In the genomic region with DNA sequence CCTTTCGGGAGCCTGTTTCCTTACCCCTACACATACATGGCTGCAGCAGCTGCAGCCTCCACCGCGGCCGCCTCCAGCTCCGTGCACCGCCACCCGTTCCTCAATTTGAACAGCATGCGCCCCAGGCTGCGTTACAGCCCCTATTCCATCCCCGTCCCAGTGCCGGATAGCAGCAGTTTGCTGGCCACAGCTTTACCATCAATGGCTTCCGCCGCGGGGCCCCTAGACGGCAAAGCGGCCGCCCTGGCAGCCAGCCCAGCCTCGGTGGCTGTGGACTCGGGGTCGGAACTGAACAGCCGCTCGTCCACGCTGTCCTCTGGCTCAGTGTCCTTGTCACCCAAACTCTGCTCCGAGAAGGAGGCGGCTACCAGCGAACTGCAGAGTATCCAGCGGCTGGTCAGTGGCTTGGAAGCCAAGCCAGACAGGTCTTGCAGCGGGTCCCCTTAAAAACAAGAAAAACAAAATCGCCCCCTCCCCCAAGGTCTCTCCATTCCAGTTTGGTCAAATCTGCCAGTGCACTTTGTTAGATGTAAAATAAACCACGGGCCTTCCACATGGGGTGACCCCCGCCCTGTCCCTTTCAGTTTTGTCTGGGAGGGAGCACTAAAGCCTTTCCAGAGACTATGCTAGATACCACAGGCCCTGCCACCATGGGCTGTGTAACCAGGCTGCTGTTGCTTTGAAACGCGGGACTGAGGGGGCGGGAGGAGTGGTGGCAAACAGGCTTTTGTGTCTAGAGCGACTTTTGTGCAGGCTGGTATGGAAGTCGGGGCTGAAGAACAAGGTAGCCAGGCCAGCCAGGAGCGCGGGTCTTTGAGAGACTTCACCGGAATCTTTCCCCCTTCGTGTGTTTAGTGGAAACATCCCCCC, we compare ENCODE assay signal across 8 mouse cellular contexts. TPM values are rescaled to one million over a fixed set of nuclear protein-coding genes. Genes with fewer than 3 reads are reported as not detected.
DNase-seq lines count a peak whose midpoint lies in the region; ATAC-seq and TF ChIP-seq lines count a peak whose summit lies in the region.
"Had no signal": no experiment of that assay in that cellular context is flagged by ENCODE, and none has a peak within 500 bp of the region (broad histone marks: within the 10 kb centered on the region; RNA-seq: fewer than 3 reads in every experiment).

No protein-coding gene starts in this region.

- H3K9me3 ChIP-seq in stomach, embryonic 14.5 days (ENCODE audit: control insufficient read depth, low read depth, low read length), result no peaks in the 10 kb centered on the region
- no peaks in the 10 kb centered on the region for H3K9me3 ChIP-seq in stomach, postnatal 0 days (ENCODE audit: control insufficient read depth, low read length)
- H3K9me3 ChIP-seq in embryonic facial prominence, embryonic 11.5 days (replicated peaks; ENCODE audit: control insufficient read depth, low read length), result no peaks in the 10 kb centered on the region
- H3K9me3 ChIP-seq in limb, embryonic 10.5 days (replicated peaks), result no peaks in the 10 kb centered on the region

- H3K9ac ChIP-seq in stomach, embryonic 14.5 days (replicated peaks; ENCODE audit: low read depth, low read length), result no peak overlapping the region
- H3K9ac ChIP-seq in stomach, postnatal 0 days (ENCODE audit: low read length), result no peak overlapping the region
- H3K9ac ChIP-seq in embryonic facial prominence, embryonic 11.5 days (replicated peaks; ENCODE audit: low read length), result peak overlapping the region; percentile 64

- WGBS in stomach, embryonic 14.5 days, result 22% methylated on average over 40 of the region's 40 CpGs
- WGBS in stomach, postnatal 0 days, result 31% methylated on average over 40 of the region's 40 CpGs
- WGBS in embryonic facial prominence, embryonic 11.5 days, result 2% methylated on average over 40 of the region's 40 CpGs
- WGBS in limb, embryonic 10.5 days, result 9% methylated on average over 40 of the region's 40 CpGs
- 70% methylated on average over 40 of the region's 40 CpGs for WGBS in small intestine, adult 2 months

- H3K4me2 ChIP-seq in stomach, embryonic 14.5 days (replicated peaks; ENCODE audit: low read depth, low read length), result 0 out of 2 replicates have a peak overlapping the region, but pooled peaks have one; percentile 8
- H3K4me2 ChIP-seq in stomach, postnatal 0 days (replicated peaks; ENCODE audit: low read depth), result no peak overlapping the region
- peak overlapping the region; percentile 39 for H3K4me2 ChIP-seq in embryonic facial prominence, embryonic 11.5 days (ENCODE audit: low read depth, low read length)

- ATAC-seq in stomach, embryonic 14.5 days (ENCODE audit: insufficient number of reproducible peaks, insufficient read depth, low FRiP score, low read depth), result no peak
- ATAC-seq in stomach, postnatal 0 days (ENCODE audit: low FRiP score, low TSS enrichment), result no peak
- ATAC-seq in embryonic facial prominence, embryonic 11.5 days (replicated peaks; ENCODE audit: insufficient number of reproducible peaks, low FRiP score, low TSS enrichment, low read depth), result no peak

- DNase-seq in stomach, postnatal 0 days (ENCODE audit: low spot score), result no peak
- peak; percentile 49 for DNase-seq in embryonic facial prominence, embryonic 11.5 days (ENCODE audit: low spot score)
- peak; percentile 69 for DNase-seq in limb, embryonic 10.5 days (ENCODE audit: low spot score)
- DNase-seq in spleen, adult 18-20 months, result no peak
- DNase-seq in right cerebral cortex, adult 2 months (ENCODE audit: low spot score in 2 of 2), result no peak
- DNase-seq: thymus, adult 2 months had no signal

- no peak for TF ChIP-seq EP300 in stomach, postnatal 0 days (optimal IDR thresholded peaks at IDR 0.05)

- TF ChIP-seq POLR2A in small intestine, adult 2 months (IDR thresholded peaks at IDR 0.05; ENCODE audit: low read depth, low read length), result no peak

- H3K27me3 ChIP-seq in stomach, embryonic 14.5 days (ENCODE audit: control insufficient read depth, insufficient read depth, low read length), result peaks cover 53% of the 10 kb centered on the region
- H3K27me3 ChIP-seq in stomach, postnatal 0 days (ENCODE audit: control insufficient read depth, insufficient read depth, low read length), result peaks cover 16% of the 10 kb centered on the region; the same call in 1 of the 2 replicates
- H3K27me3 ChIP-seq in embryonic facial prominence, embryonic 11.5 days (ENCODE audit: control insufficient read depth, insufficient read depth, low read length), result peaks cover 48% of the 10 kb centered on the region
- peaks cover 92% of the 10 kb centered on the region for H3K27me3 ChIP-seq in limb, embryonic 10.5 days (ENCODE audit: low read depth, poor library complexity, severe bottlenecking)
- no peaks in the 10 kb centered on the region for H3K27me3 ChIP-seq in small intestine, adult 2 months (ENCODE audit: control insufficient read depth, insufficient read depth, low read length)

- no peak overlapping the region; the same call in 1 of the 2 replicates for H3K27ac ChIP-seq in stomach, embryonic 14.5 days (ENCODE audit: low read length)
- no peak overlapping the region for H3K27ac ChIP-seq in stomach, postnatal 0 days (replicated peaks)
- peak overlapping the region; percentile 57 for H3K27ac ChIP-seq in embryonic facial prominence, embryonic 11.5 days (replicated peaks; ENCODE audit: low read depth, low read length)
- H3K27ac ChIP-seq in limb, embryonic 10.5 days, result peak overlapping the region; percentile 72
- no peak overlapping the region for H3K27ac ChIP-seq in small intestine, adult 2 months (ENCODE audit: insufficient read depth, low read depth, low read length)

- H3K4me1 ChIP-seq in stomach, embryonic 14.5 days (ENCODE audit: control insufficient read depth, insufficient read depth, low read length), result peaks cover 13% of the 10 kb centered on the region; the same call in 1 of the 2 replicates
- H3K4me1 ChIP-seq in stomach, postnatal 0 days (replicated peaks; ENCODE audit: control insufficient read depth, insufficient read depth), result no peaks in the 10 kb centered on the region
- H3K4me1 ChIP-seq in embryonic facial prominence, embryonic 11.5 days (ENCODE audit: control insufficient read depth, insufficient read depth, low read length), result peaks cover 17% of the 10 kb centered on the region
- peaks cover 86% of the 10 kb centered on the region for H3K4me1 ChIP-seq in limb, embryonic 10.5 days
- H3K4me1 ChIP-seq in small intestine, adult 2 months (ENCODE audit: control insufficient read depth, insufficient read depth, insufficient read length, low read length), result peaks cover 20% of the 10 kb centered on the region

- TF ChIP-seq CTCF in stomach, postnatal 0 days (IDR thresholded peaks at IDR 0.05; ENCODE audit: low read depth), result no peak
- TF ChIP-seq CTCF in small intestine, adult 2 months (IDR thresholded peaks at IDR 0.05; ENCODE audit: extremely low read depth, insufficient read length, insufficient replicate concordance, low read depth, low read length), result no peak

- no peak overlapping the region for H3K4me3 ChIP-seq in stomach, embryonic 14.5 days (ENCODE audit: low read depth, low read length)
- no peak overlapping the region for H3K4me3 ChIP-seq in stomach, postnatal 0 days (ENCODE audit: low read depth, low read length)
- peak overlapping the region; percentile 28 for H3K4me3 ChIP-seq in embryonic facial prominence, embryonic 11.5 days (ENCODE audit: low read depth, low read length)
- H3K4me3 ChIP-seq in limb, embryonic 10.5 days, result peak overlapping the region; percentile 34
- H3K4me3 ChIP-seq in small intestine, adult 2 months (ENCODE audit: low read depth, low read length), result peak overlapping the region; percentile 20

- 0 out of 2 replicates have a peak, but pooled peaks cover 3% of the 10 kb centered on the region for H3K36me3 ChIP-seq in stomach, embryonic 14.5 days (ENCODE audit: control insufficient read depth, insufficient read depth, low read length)
- H3K36me3 ChIP-seq in stomach, postnatal 0 days (ENCODE audit: control insufficient read depth, insufficient read depth, low read length), result 0 out of 2 replicates have a peak, but pooled peaks cover 4% of the 10 kb centered on the region
- no peaks in the 10 kb centered on the region for H3K36me3 ChIP-seq in embryonic facial prominence, embryonic 11.5 days (replicated peaks; ENCODE audit: control insufficient read depth, insufficient read depth, low read depth, low read length)
- H3K36me3 ChIP-seq in limb, embryonic 10.5 days, result peaks cover 50% of the 10 kb centered on the region
- peaks cover 60% of the 10 kb centered on the region for H3K36me3 ChIP-seq in small intestine, adult 2 months (ENCODE audit: control insufficient read depth, insufficient read depth, low read length)

RNA-seq across cellular contexts. Expression of a gene that starts 12.4 kb away (rescaled TPM):
- polyA plus RNA-seq in stomach, embryonic 14.5 days (2014; fragmentation: Nextera tagmentation; extraction: Ambion mirVana), result 20.4 and 20.6 TPM in 2 replicates
- 6.8 and 7.5 TPM in 2 replicates for polyA plus RNA-seq in stomach, postnatal 0 days (2015; fragmentation: Nextera tagmentation; extraction: Ambion mirVana)
- polyA plus RNA-seq in embryonic facial prominence, embryonic 11.5 days (2014; fragmentation: Nextera tagmentation; extraction: Ambion mirVana), result 36.9 and 39.8 TPM in 2 replicates
- polyA plus RNA-seq in limb, embryonic 10.5 days (2016; fragmentation: Nextera tagmentation; extraction: Ambion mirVana), result 50.1 and 55.3 TPM in 2 replicates
- 251 and 672 TPM in 2 replicates for polyA plus RNA-seq in small intestine, adult 2 months (2012; rRNA removed)

Comparison
In these comparisons a context has a peak if more than half of its experiments do, and no peak if none do; other contexts are left out.
1. H3K27ac ChIP-seq: peak in embryonic facial prominence, embryonic 11.5 days (single experiment) and limb, embryonic 10.5 days (single experiment); none in stomach, embryonic 14.5 days (single experiment), stomach, postnatal 0 days (single experiment) and small intestine, adult 2 months (single experiment).
2. H3K4me3 ChIP-seq: peak in embryonic facial prominence, embryonic 11.5 days (single experiment), limb, embryonic 10.5 days (single experiment) and small intestine, adult 2 months (single experiment); none in stomach, embryonic 14.5 days (single experiment) and stomach, postnatal 0 days (single experiment).
3. DNase-seq: peak in embryonic facial prominence, embryonic 11.5 days (single experiment) and limb, embryonic 10.5 days (single experiment); none in stomach, postnatal 0 days (single experiment), spleen, adult 18-20 months (0 of 2) and right cerebral cortex, adult 2 months (0 of 2).